Mouse (Mus musculus) kidney, adult 2 months (tissue): Measurements from ENCODE around the gene Sap30l. TPM values are rescaled to one million over a fixed set of nuclear protein-coding genes. Genes with fewer than 3 reads are reported as not detected.
A peak's percentile ranks its signal among the peaks of the same experiment; 100 is the strongest.

Experiments used
- DNase-seq: peaks from one replicate; pipeline ENCODE4 v3.0.0; 2021
- H3K27ac ChIP-seq: fragments of 200-500 bp; 2 replicates; pipeline ENCODE4 v1.5.1; 2012; ENCODE audit warnings: low read depth, low read length, control low read depth, inconsistent platforms; ENCODE audit not compliant: insufficient read depth
- H3K27me3 ChIP-seq: fragments of 200-500 bp; replicated peaks from 2 replicates; pipeline ENCODE4 v1.6.1; 2012; ENCODE audit warnings: mild to moderate bottlenecking, moderate library complexity, low read length, inconsistent platforms; ENCODE audit not compliant: control insufficient read depth, insufficient read depth
- H3K36me3 ChIP-seq: fragments of 200-500 bp; 2 replicates; pipeline ENCODE4 v1.6.1; 2012; ENCODE audit warnings: mild to moderate bottlenecking, moderate library complexity, low read length, inconsistent platforms; ENCODE audit not compliant: control insufficient read depth, insufficient read depth
- H3K4me1 ChIP-seq: fragments of 200-500 bp; 2 replicates; pipeline ENCODE4 v1.6.1; 2011; ENCODE audit warnings: low read length; ENCODE audit not compliant: control insufficient read depth, insufficient read depth
- H3K4me3 ChIP-seq: fragments of 200-500 bp; 2 replicates; pipeline ENCODE4 v1.5.1; 2011; ENCODE audit warnings: mild to moderate bottlenecking, low read depth, low read length, control low read depth; ENCODE audit not compliant: insufficient read depth
- CTCF ChIP-seq: fragments of 200-500 bp; conservative IDR thresholded peaks from 2 replicates; pipeline ENCODE4 v1.5.1; 2011; ENCODE audit warnings: low read depth, mild to moderate bottlenecking, control low read depth, low read length, moderate library complexity, mixed read lengths; ENCODE audit not compliant: insufficient read depth, insufficient read length
- POLR2A ChIP-seq: fragments of 200-500 bp; IDR thresholded peaks from one replicate; pipeline ENCODE4 v1.6.1; 2011; ENCODE audit warnings: low read depth, low read length, control low read depth
- WGBS: fragments of 180-500 bp; shearing (Covaris S2); methylation state at CpG from one replicate; pipeline ENCODE4 v1.1.7; 2018; 5-methylcytosine and 5-hydroxymethylcytosine counted together
- polyA plus RNA-seq: library from polyadenylated mRNA; depleted of rRNA; stranded (reverse); fragments of >200 nt; gene quantifications from 2 replicates; pipeline ENCODE4 v1.2.3, GENCODE M21; 2012; rRNA removed

The Sap30l gene
- polyA plus RNA-seq: 37.9 TPM in 2 replicates

DNA sequence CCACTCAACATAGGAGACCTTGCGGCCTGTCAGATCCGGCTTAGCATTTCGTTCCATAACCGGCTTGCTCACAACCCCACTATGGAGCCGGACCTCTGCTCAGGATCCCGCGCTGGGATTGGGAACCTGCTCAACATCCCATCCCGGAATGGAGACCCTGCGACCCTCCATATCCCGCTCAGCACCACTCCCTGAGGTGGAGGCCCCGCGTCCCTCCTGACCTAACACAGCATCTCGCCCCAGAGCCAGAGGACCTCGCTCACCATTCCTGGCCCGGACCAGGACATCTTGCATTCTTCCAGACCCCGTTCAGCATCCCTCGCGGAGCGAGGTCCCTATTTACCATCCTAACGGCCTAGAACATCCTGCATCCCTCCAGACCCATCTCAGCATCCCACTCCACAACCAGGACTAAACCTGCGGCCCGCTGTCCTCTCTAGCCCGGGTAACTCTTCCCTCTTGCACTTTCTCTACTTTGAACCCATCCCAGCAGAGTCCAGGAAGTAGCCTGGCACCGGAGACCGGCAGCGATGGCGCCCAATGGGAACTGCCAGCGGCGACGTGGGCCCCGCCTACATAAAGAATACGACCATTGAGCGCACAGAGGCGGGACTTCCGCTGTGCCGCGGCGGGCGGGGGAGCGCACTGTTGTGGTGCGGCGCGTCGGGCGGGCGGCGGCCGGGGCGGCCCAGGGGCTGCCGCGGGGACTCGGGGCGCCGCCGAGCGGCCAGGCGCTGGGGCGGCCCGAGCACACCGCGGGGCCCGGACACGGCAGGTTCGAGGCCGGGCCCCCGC is at the start of gene Sap30l:
TSS of gene Sap30l (plus strand) at position 667 of the 795 bp plus-strand sequence.
- H3K36me3 ChIP-seq: no peaks in the 10 kb centered on the region
- H3K4me3 ChIP-seq: peak within 1 kb of the TSS; percentile 87
- DNase-seq: peak; percentile 99
- no peaks in the 10 kb centered on the region for H3K27me3 ChIP-seq
- WGBS: 2% methylated on average over 62 of the region's 66 CpGs
- H3K4me1 ChIP-seq: peaks cover 4% of the 10 kb centered on the region; the same call in 1 of the 2 replicates
- TF ChIP-seq CTCF (no peak), POLR2A (peak; percentile 90)
- peak within 1 kb of the TSS; percentile 30 for H3K27ac ChIP-seq

DNA sequence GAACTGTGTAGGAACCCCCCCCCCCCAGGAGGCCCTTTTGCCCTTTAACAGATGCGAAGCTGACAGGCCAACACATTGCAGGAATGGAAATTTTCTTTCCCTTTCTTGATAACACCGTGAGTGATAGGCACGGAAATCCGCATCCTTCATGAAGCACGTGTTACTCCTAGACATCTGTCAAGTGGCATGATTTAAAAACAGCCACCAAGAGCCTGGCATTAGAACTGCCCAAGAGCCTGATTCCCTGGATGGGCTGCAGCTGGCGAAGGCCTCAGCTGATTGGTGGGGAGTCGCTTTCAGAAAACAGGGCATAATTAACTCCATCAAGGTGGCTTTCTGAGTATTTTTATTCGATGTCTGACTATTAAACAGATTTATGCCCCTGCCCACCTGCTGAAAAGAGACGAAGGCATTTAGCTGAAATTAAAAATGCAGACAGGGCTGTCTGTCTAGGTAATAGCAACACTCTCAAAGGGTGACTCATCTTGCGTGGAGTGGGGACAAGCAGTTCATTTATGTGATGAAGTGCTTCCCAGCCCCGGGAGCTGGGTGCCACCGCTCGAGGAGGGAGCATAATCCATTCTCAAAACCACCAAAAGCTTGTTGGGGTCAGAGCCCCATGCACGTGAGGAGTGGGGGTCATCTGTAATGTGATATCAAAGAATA is 47.8 kb upstream of the Sap30l start:
- Histone ChIP-seq H3K4me1 (no peaks in the 10 kb centered on the region), H3K36me3 (no peaks in the 10 kb centered on the region), H3K27ac (no peak overlapping the region), H3K27me3 (no peaks in the 10 kb centered on the region), H3K4me3 (no peak overlapping the region)
- 54% methylated on average over 14 of the region's 14 CpGs for WGBS
- TF ChIP-seq POLR2A: no peak
- no peak for TF ChIP-seq CTCF
- no peak for DNase-seq

- no peak for TF ChIP-seq CTCF
- Histone ChIP-seq H3K4me3 (no peak overlapping the region), H3K27me3 (no peaks in the 10 kb centered on the region), H3K27ac (no peak overlapping the region), H3K4me1 (no peaks in the 10 kb centered on the region), H3K36me3 (no peaks in the 10 kb centered on the region)
- DNase-seq: no peak
- WGBS: 70% methylated on average over 9 of the region's 9 CpGs
Measured at GRCm38 (mm10) chr11:57758621-57759020, 42.8 kb upstream of the Sap30l start.

- Histone ChIP-seq H3K36me3 (no peaks in the 10 kb centered on the region), H3K4me3 (no peak overlapping the region), H3K27me3 (no peaks in the 10 kb centered on the region), H3K4me1 (no peaks in the 10 kb centered on the region), H3K27ac (no peak overlapping the region)
- DNase-seq: no peak
- TF ChIP-seq POLR2A: no peak
- TF ChIP-seq CTCF: no peak
- WGBS: 32% methylated on average over 14 of the region's 14 CpGs
Measured at GRCm38 (mm10) chr11:57760509-57761058, 40.9 kb upstream of the Sap30l start.

DNA sequence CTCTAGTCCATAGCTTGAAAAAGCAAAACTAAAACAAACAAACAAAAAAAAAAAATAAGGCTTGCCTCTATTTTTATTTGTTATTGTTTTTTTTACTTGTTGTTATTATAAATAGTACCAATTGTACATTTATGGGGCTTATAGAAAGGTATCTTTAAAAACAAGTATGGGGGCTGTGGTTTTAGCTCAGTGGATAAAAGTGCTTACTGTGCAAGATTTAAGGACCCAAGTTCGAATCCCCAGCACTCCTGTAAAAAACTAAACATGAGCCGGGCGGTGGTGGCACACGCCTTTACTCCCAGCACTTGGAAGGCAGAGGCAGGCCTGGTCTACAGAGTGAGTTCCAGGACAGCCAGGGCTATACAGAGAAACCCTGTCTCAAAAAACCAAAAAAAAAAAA is 40.1 kb upstream of the Sap30l start:
- no peak for DNase-seq
- 92% methylated on average over 4 of the region's 4 CpGs for WGBS

GRCm38 (mm10) chr11:57764124-57764523 is 37.3 kb upstream of the Sap30l start:
- Histone ChIP-seq H3K27me3 (no peaks in the 10 kb centered on the region), H3K4me3 (no peak overlapping the region), H3K36me3 (no peaks in the 10 kb centered on the region), H3K27ac (no peak overlapping the region), H3K4me1 (peaks cover 3% of the 10 kb centered on the region; the same call in 1 of the 2 replicates)
- WGBS: 90% methylated on average over 3 of the region's 3 CpGs
- TF ChIP-seq CTCF (no peak), POLR2A (no peak)
- DNase-seq: no peak

More for the DNA sequence above, 40.1 kb upstream of the Sap30l start:
- Histone ChIP-seq H3K4me3 (no peak overlapping the region), H3K27me3 (no peaks in the 10 kb centered on the region), H3K4me1 (no peaks in the 10 kb centered on the region), H3K36me3 (no peaks in the 10 kb centered on the region), H3K27ac (no peak overlapping the region)
- TF ChIP-seq CTCF (no peak), POLR2A (no peak)

DNA sequence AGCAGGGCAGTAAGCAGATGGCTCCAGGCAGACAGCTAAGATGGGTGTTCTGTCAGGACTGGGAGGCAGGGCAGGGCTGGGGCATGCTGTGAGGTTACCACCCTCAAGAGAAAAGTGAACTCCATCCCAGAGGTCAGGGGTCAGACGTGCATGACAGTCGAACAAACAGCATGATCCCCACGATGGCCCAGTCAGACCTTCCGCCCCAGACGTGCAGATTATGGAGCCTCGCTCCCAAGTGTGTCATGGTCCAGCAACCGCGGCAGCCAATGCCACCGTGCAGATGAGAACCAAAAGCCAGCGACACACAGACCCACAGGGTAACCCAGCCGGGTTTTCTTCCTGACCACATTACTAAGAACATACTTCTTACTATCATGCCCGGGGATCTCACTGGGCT is 34.8 kb upstream of the Sap30l start:
- WGBS: 29% methylated on average over 12 of the region's 12 CpGs
- Histone ChIP-seq H3K36me3 (no peaks in the 10 kb centered on the region), H3K4me3 (no peak overlapping the region)

More for the DNA sequence above, 34.8 kb upstream of the Sap30l start:
- H3K4me1 ChIP-seq: peaks cover 3% of the 10 kb centered on the region; the same call in 1 of the 2 replicates
- no peak overlapping the region for H3K27ac ChIP-seq
- TF ChIP-seq CTCF (no peak), POLR2A (no peak)
- DNase-seq: peak; percentile 18
- H3K27me3 ChIP-seq: no peaks in the 10 kb centered on the region
